Mouse (Mus musculus): Measurements from ENCODE around the gene Gm21812.
"Not testable (repeated sequence)": the region's sequence is repeated elsewhere in the genome, so short reads cannot be mapped to it uniquely, and the experiment has no call there.

The Gm21812 gene

DNA sequence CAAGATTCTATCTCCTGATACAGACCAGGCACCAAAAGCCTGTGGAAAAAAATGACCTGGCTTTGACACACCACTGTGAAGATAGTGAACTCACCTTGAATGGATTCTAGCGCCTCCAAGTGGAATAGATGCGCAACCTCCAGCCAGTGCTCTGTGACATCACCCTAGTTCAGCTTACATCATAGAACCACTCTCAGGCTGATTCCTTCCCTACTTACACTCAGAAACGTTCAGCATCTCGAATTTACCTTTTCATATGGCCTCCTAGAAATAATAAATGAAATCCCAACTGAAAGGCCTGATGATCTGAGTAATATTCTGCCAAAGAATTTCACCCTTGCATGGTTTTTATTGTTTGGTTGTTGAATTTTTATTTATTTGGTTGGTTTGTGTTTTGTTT lies at the start of gene Gm21812:
Gene Gm21812 (minus strand): TSS at position 101 of the 400 bp plus-strand sequence.
- not testable (repeated sequence) for DNase-seq

All from lung, adult 18-20 months (tissue).